ENCODE assay signal across 13 mouse cellular contexts in the genomic region with DNA sequence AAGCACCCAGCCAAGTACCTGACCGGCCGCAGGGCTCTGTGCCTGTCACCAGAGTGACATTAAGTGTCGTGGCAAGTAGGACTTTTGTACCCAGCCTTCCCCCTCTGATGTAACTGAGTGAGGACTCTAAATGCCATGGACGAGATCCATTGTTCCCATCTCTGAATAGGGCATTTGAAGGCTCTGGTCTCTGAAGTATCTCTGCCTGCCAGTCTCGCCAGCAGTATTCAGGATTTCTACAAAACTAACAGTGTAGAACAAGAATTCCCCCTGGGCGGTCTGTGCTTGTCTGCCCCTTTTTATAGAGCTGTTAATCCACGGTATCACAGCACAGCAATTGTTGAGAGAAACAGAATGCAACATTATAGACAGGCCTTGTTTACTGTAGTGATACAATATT.
DNase-seq lines count a peak whose midpoint lies in the region; ATAC-seq and TF ChIP-seq lines count a peak whose summit lies in the region.
"Had no signal": no experiment of that assay in that cellular context is flagged by ENCODE, and none has a peak within 500 bp of the region (broad histone marks: within the 10 kb centered on the region; RNA-seq: fewer than 3 reads in every experiment).

No protein-coding gene starts in this region.

- no peaks in the 10 kb centered on the region for H3K27me3 ChIP-seq in kidney, embryonic 15.5 days
- H3K27me3 ChIP-seq in forebrain, postnatal 0 days (ENCODE audit: insufficient read depth, low read length), result no peaks in the 10 kb centered on the region
- no peaks in the 10 kb centered on the region for H3K27me3 ChIP-seq in midbrain, embryonic 13.5 days
- H3K27me3 ChIP-seq: heart, embryonic 13.5 days had no signal

- peaks cover 6% of the 10 kb centered on the region; the same call in 1 of the 2 replicates for H3K36me3 ChIP-seq in kidney, embryonic 15.5 days
- H3K36me3 ChIP-seq in forebrain, postnatal 0 days (ENCODE audit: insufficient read depth), result no peaks in the 10 kb centered on the region
- no peaks in the 10 kb centered on the region for H3K36me3 ChIP-seq in midbrain, embryonic 13.5 days
- H3K36me3 ChIP-seq: heart, embryonic 13.5 days had no signal

- DNase-seq in kidney, adult 18-20 months, result no peak
- no peak for DNase-seq in forebrain, postnatal 0 days
- no peak for DNase-seq in testis, postnatal 14 days (ENCODE audit: low spot score)
- DNase-seq in spleen, postnatal 14 days (ENCODE audit: low spot score in 2 of 2), result no peak
- DNase-seq in heart, adult 18-20 months, result no peak
- DNase-seq: adrenal gland, postnatal 10 days; cerebellum, adult 11-12 months; layer of hippocampus, postnatal 36 days; thymus, postnatal 25 days had no signal

- WGBS in kidney, embryonic 15.5 days, result 62% methylated on average over 7 of the region's 7 CpGs
- 18% methylated on average over 7 of the region's 7 CpGs for WGBS in forebrain, postnatal 0 days
- WGBS in midbrain, embryonic 13.5 days, result 17% methylated on average over 7 of the region's 7 CpGs

- no peak overlapping the region for H3K4me2 ChIP-seq in kidney, embryonic 15.5 days
- no peak overlapping the region for H3K4me2 ChIP-seq in forebrain, postnatal 0 days (ENCODE audit: low read depth)
- H3K4me2 ChIP-seq in midbrain, embryonic 13.5 days (replicated peaks), result no peak overlapping the region
- H3K4me2 ChIP-seq: heart, embryonic 13.5 days had no signal

- ATAC-seq in kidney, embryonic 15.5 days (replicated peaks; ENCODE audit: low FRiP score), result no peak
- ATAC-seq in forebrain, postnatal 0 days, result peak; percentile 26
- peak; percentile 63 for ATAC-seq in midbrain, embryonic 13.5 days

- peaks cover 58% of the 10 kb centered on the region for H3K4me1 ChIP-seq in kidney, embryonic 15.5 days
- H3K4me1 ChIP-seq in cortical plate, adult 2 months (ENCODE audit: control insufficient read depth, insufficient read depth, low read length), result peaks cover 24% of the 10 kb centered on the region
- peaks cover 21% of the 10 kb centered on the region for H3K4me1 ChIP-seq in forebrain, postnatal 0 days (ENCODE audit: insufficient read depth)
- peaks cover 44% of the 10 kb centered on the region for H3K4me1 ChIP-seq in midbrain, embryonic 13.5 days (replicated peaks)

- H3K9ac ChIP-seq in kidney, embryonic 15.5 days, result no peak overlapping the region
- H3K9ac ChIP-seq in forebrain, postnatal 0 days, result no peak overlapping the region
- H3K9ac ChIP-seq in midbrain, embryonic 13.5 days (replicated peaks), result no peak overlapping the region
- H3K9ac ChIP-seq: heart, embryonic 13.5 days had no signal

- TF ChIP-seq CTCF in cortical plate, adult 2 months (IDR thresholded peaks at IDR 0.05; ENCODE audit: extremely low read depth, insufficient read depth, low read length), result no peak
- no peak for TF ChIP-seq CTCF in forebrain, postnatal 0 days (IDR thresholded peaks at IDR 0.05; ENCODE audit: low read depth)

- TF ChIP-seq POLR2A in cortical plate, adult 2 months (IDR thresholded peaks at IDR 0.05; ENCODE audit: extremely low read depth, insufficient read depth, low read length), result no peak

- H3K9me3 ChIP-seq in kidney, embryonic 15.5 days (replicated peaks), result 0 out of 2 replicates have a peak, but pooled peaks cover 5% of the 10 kb centered on the region
- no peaks in the 10 kb centered on the region for H3K9me3 ChIP-seq in forebrain, postnatal 0 days (ENCODE audit: low read length)
- H3K9me3 ChIP-seq in midbrain, embryonic 13.5 days, result no peaks in the 10 kb centered on the region

- peak overlapping the region; percentile 66 for H3K27ac ChIP-seq in kidney, embryonic 15.5 days
- H3K27ac ChIP-seq in cortical plate, adult 2 months (ENCODE audit: insufficient read depth, low read length), result 0 out of 2 replicates have a peak overlapping the region, but pooled peaks have one; percentile 6
- H3K27ac ChIP-seq in forebrain, postnatal 0 days (ENCODE audit: low read depth, low read length), result peak overlapping the region; percentile 50; the same call in 1 of the 2 replicates
- H3K27ac ChIP-seq in midbrain, embryonic 13.5 days, result peak overlapping the region; percentile 52
- H3K27ac ChIP-seq: heart, embryonic 13.5 days had no signal

- H3K4me3 ChIP-seq in kidney, embryonic 15.5 days (replicated peaks), result no peak overlapping the region
- H3K4me3 ChIP-seq in cortical plate, adult 2 months (ENCODE audit: insufficient read depth, low read length), result no peak overlapping the region
- no peak overlapping the region for H3K4me3 ChIP-seq in forebrain, postnatal 0 days (ENCODE audit: low read depth, low read length)
- H3K4me3 ChIP-seq in midbrain, embryonic 13.5 days (replicated peaks), result no peak overlapping the region
- H3K4me3 ChIP-seq: heart, embryonic 13.5 days had no signal

Comparison
In these comparisons a context has a peak if more than half of its experiments do, and no peak if none do; other contexts are left out.
1. H3K27ac ChIP-seq: peak in every context shown above with its lines; median percentile 66 in kidney, embryonic 15.5 days; 52 in midbrain, embryonic 13.5 days; 50 in forebrain, postnatal 0 days; 6 in cortical plate, adult 2 months.